Mouse (Mus musculus) thymus, postnatal 4 days (tissue): ENCODE measurements at regions not wholly inside any gene's neighbourhood (a gene's known extent, or its start where the extent isn't known, plus 50 kb on each side); places are given as distances from the start of the nearest gene placed in this dataset.
A peak's percentile ranks its signal among the peaks of the same experiment; 100 is the strongest.

Experiments used
- DNase-seq: peaks from one replicate; pipeline ENCODE4 v3.0.0; 2021

DNA sequence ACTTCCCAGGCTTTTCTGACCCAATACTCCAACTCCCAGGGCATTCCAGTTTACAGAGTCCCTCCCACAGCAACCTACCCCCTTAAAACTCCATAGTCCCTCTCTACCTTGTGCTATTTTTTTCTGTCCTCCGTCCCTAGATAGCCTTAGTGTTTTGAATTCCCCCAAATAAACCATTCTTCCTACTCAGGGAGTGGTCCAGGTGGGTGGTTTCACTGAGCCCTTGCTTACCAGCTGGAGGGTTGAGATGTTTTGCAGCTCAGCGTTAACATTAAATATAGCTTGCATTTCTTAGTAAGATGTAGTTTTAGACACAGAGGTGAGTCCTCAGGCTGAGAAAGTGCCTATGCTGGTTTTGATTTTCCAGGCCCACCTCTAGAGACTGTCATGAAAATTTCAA, 313.0 kb downstream of the Bmper start:
- no peak for DNase-seq

DNA sequence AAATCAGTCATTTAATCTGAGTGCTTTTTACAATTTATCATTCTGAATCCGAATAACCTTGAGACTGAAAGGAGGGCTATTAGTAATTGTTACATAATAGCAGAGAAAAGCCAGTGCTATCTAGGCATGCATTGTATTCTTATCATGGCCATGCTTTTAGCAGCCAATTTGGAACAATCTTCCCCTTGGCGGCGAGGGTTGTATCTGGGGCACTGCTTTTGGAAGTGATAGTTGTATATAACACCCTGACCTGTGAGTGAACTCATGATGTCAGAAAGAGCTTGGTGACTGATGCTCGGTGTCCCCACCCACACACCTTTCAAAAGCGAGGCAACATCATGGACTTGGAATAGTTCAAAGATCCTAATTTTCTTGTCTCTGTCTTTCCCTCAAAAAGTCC, 315.2 kb downstream of the Bmper start:
- no peak for DNase-seq

DNA sequence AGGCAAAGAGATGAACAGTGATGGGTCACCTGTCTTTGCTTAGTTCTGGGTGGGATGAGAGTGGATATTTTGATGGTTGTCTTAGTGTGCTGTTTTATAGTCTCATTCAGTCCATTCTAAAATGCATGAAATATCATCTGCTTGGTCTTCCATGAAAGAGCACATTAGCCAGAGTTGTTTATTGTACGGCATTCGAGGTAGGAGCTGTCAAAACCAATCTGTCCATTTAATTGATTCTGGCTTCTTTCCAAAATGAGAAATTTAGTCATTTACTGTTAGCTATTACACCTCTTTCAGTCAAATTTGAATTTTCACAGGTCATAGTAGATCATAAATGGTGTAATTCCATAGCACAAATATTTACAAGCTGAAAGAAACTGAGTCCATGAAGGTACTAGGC, 328.8 kb downstream of the Bmper start:
- no peak for DNase-seq

DNA sequence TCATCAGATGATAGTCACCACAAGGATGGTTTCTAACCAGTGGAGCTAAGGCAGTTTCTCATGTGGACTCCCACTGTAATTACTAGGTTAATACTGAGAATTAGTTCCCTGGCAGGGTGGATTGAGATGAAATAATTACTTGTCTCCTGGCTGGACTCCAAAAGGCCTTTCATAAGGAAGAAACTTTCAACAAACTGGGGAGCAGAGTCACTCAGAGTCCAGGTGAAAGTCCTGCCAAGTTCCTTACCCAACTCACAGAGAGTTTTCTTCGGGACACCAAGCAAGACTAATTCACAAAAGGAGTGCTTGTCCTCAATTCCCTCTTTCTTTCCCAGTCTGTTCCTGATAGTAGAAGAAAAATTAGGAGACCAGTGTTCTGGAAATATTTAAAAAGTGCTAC, 330.9 kb downstream of the Bmper start:
- DNase-seq, result no peak

DNA sequence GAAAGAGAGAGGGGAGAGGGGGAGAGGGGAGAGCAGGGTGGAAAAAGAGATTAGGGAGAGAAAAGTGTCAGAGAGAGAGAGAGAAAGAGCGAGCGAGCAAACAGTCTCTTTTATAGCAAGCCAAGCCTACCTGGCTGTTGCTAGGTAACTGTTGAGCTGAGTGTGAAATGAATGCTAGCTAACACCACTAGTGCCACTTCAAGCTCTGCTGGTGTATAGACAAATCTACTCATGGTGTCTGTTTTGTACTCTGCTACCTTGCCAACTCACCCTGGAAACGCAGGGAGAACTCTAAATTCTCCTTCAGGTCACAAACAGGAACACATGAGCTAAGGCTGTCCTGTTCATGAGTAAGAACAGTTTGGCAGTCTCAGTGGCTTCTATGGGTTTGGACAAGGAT, 334.7 kb downstream of the Bmper start:
- no peak for DNase-seq

DNA sequence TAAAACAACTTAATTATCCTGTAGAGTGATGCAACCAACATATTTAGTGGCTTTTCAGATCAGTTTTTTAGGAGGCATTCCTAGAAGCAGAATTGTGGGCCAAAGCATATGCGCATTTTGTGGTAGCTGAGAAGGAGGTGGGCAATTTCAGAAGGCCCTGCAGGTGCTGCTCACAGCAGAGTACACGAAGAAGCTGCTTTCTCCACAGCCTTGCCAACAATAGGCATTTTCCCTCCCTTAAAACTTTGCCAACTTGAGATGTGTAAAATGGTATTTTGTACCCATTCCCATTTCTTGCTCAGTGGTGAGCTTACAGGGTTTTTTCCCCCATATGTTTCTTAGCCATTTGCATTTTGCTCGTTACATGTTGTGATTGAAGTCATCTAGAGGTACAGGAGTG, 339.0 kb downstream of the Bmper start:
- DNase-seq, result no peak

DNA sequence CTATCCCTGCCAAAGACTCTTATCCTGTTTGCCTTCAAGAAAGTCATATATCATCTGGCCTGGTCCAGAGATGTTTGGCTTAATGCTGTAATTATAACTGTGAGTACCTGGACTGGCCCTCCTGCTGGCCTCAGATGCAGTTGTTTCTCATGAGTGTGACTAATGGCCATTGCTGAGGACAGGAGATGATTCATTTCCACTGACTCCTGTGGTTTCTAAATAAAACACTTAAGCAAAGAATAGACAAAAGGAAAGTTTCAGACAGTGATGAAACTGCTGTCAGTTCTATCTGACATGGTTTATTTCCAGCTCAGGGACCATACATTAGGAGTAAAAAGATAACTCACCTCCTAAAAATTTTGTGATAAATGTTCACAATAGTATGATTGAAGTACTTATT, 344.2 kb downstream of the Bmper start:
- no peak for DNase-seq

DNA sequence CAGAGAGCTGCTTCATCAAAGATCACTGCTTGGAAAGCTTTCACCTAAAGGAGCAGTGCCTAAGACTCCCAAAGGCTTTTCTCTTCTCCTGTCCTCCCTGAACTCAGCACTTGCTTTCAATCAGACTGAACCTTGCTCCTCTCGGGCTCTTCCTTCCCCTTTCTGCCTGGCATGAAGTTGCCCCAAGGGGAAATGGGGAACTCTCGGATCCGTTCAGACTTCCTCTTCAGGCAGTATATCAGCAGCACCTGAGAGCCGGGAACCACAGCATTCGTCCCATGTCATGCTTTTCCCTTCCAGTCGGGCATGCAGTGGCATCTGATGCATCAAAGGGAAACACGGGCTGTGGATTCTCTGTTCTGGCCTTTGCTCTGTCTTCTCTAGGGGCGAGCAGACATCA, 347.3 kb downstream of the Bmper start:
- no peak for DNase-seq

DNA sequence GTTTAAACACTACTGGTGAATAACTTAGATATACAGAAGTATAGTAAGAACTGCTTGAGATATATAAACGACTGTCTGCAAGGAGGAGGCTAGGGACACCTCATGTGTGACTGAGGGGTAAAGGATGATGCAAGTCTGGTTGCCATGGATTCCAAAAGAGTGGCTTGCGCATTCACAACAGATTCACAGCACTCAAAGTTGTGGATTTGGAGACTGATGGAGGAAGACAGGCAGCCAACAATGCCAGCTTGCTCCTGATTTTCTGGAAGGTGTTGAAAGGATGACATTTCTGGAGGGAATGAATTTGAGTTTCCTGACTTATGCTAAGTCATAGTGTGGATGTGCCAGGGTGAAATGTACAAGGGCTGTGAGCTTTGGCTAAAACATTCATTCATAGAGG, 353.4 kb downstream of the Bmper start:
- DNase-seq, result no peak

DNA sequence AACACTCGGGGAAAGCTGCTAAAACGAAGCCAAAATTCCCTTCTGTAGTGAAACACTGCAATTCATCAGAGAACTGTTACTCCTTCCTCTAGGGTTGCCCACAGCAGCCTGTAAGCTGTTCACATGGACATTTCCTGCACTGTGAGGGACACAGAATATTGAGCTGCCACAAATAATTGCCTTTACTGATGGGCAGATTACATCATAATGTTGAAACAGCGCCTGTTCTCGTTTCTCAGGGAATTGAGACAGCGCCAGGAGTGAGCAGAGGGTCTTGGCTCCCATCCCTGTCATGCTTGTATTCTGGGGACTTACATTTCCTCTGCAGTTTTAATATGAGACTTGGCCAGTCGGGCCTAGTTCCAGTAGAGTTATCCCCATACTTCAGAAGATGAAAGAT, 357.3 kb downstream of the Bmper start:
- DNase-seq, result no peak

DNA sequence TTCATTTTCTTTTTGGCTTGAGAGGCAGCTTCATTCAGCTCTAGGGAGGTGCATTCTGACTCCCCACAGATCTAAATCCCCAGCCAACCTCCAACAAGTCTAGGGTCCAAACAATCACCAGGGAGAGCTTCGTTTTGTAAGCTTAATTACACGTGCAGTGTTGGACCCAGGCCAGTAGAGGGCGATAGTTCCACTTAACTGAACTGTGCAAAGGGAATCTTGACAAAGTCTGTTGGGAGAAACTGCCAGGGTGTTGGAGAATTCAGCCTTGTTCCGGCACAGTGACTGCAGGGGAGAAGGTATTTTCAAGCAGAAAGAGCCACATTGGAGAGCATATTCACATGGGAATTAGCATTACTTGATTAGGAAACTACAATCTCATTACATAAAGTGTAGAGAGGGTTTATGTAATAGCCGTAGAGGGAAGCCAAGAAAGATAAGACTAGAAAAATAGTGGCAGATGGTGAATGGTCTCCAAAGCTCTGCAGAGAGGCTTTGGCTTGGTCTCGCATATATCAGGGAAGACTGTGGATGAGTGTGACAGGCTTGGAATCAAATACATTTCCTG, 358.2 kb downstream of the Bmper start:
- DNase-seq, result peak; percentile 40

DNA sequence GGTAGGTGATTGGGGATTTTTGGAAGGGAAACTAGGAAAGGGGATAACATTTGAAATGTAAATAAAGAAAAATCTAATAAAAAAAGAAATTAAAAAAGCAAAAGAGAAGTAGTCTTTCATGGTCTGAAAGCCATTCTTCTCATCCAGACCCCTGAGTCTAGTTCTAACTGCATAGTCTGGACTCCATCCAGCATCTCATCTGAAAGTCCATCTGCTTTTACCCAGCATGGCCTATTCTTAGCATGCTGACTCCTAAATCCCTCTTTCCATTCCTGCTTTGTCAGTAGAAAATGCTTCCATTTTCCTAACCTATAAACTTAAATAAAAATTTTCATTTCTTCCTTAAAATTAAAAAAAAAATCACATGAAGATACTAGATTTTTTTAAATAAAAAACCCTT, 361.7 kb downstream of the Bmper start:
- no peak for DNase-seq

DNA sequence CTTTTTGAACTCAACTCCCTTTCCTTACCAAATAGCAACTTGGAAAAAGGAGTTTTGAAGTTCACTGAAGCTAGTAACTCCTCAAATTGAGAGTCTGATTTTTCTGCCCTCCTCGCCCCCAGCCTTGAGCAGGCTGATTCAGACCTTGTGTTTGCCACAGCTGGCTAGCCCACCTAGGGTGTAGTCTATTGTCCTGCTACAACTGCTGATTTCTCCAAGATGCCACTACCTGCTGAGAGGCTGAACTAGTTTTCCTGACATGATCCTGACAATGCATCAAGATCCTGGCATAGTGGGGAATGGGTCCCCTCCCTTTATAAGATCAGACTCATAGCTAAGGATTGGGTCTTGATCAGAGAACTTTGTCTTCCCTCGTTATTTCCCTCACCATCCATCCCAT, 366.1 kb downstream of the Bmper start:
- no peak for DNase-seq

DNA sequence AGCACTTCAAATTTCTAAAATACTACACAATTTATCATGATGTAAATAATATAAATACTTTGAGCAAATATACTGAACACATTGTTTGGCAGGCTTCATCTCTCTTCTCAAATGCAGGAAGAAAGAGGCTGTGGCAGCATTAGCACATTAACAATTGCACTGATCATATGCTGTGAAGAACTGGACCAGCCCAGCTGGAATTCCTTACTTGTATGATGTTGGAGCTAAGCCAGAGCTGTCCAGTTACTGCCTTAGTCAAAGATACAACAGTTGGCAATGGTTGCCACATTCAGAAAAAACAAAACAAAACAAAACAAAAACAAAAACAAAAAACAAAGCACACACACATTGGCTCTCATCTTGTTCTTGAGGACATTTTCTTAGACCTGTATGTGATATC, 369.0 kb downstream of the Bmper start:
- no peak for DNase-seq

DNA sequence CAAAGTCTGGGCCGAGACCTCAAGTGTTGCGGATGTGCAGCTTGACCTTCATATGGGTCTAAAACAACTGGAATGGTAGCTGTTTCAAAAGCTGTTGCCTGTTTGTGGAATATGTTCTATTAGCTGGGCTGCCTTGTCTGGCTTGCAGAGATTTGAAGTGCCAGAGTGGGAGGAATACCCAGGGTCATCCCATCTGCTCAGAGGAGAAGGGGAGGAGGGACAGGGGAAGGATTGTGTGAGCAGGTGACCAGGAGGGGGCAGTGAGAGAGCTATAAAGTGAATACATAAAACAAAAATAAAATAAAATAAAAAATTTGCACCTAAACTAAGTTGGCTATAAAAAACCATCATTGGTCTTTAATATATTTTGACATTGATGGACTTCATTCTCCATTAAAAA, 377.7 kb downstream of the Bmper start:
- DNase-seq, result no peak
